Mouse (Mus musculus) lung, postnatal 0 days (tissue): ENCODE measurements around the gene C130050O18Rik.

Experiments
- CTCF ChIP-seq: IDR thresholded peaks from 2 replicates; pipeline ENCODE4 v1.5.1; 2016; ENCODE audit warnings: antibody characterized with exemption, mild to moderate bottlenecking
- EP300 ChIP-seq: IDR thresholded peaks from 2 replicates; pipeline ENCODE4 v1.6.1; 2016; ENCODE audit warnings: antibody characterized with exemption, mild to moderate bottlenecking, control low read depth

GRCm38 (mm10) chr5:139386047-139386446 is 19.0 kb upstream of the C130050O18Rik start:
- TF ChIP-seq CTCF (no peak), EP300 (no peak)
